Mouse (Mus musculus) testis, postnatal 14 days (tissue): ENCODE measurements around the gene Hist2h2be.
"Not testable (repeated sequence)": the region's sequence is repeated elsewhere in the genome, so short reads cannot be mapped to it uniquely, and the experiment has no call there.

ENCODE experiments used
- DNase-seq: peaks from one replicate; pipeline ENCODE4 v3.0.0; 2021; ENCODE audit warnings: low spot score

The Hist2h2be gene

GRCm38 (mm10) chr3:96238954-96239793 lies 18.3 kb downstream of the Hist2h2be start, which contains the start of gene Hist2h3c2:
Gene Hist2h3c2 (minus strand): TSS chr3:96239127.
- not testable (repeated sequence) for DNase-seq

GRCm38 (mm10) chr3:96239949-96240798 lies 19.3 kb downstream of the Hist2h2be start, which contains the start of gene Hist2h2aa2:
Gene Hist2h2aa2 (minus strand): TSS chr3:96240276.
- DNase-seq = peak; percentile 92

GRCm38 (mm10) chr3:96240799-96241197 lies 19.9 kb downstream of the Hist2h2be start:
- DNase-seq = no peak

- DNase-seq = no peak
Observed at GRCm38 (mm10) chr3:96243921-96244572, 23.1 kb downstream of the Hist2h2be start.

- peak; percentile 85 for DNase-seq
Observed at GRCm38 (mm10) chr3:96245003-96245886, 24.3 kb downstream of the Hist2h2be start, which contains the start of gene Hist2h2aa1. Gene Hist2h2aa1 (plus strand): TSS chr3:96245497.

GRCm38 (mm10) chr3:96246018-96246417 lies 25.1 kb downstream of the Hist2h2be start:
- DNase-seq = not testable (repeated sequence)

GRCm38 (mm10) chr3:96246427-96246856 lies 25.5 kb downstream of the Hist2h2be start, which contains the start of gene Hist2h3c1:
Gene Hist2h3c1 (plus strand): TSS chr3:96246685.
- DNase-seq = not testable (repeated sequence)

GRCm38 (mm10) chr3:96247356-96248140 lies 26.6 kb downstream of the Hist2h2be start:
- DNase-seq = no peak

- DNase-seq = no peak
Observed at GRCm38 (mm10) chr3:96248141-96249033, 27.5 kb downstream of the Hist2h2be start.

- DNase-seq = no peak
Observed at GRCm38 (mm10) chr3:96249034-96249345, 28.1 kb downstream of the Hist2h2be start.

- no peak for DNase-seq
Observed at GRCm38 (mm10) chr3:96250890-96251289, 30.0 kb downstream of the Hist2h2be start.

GRCm38 (mm10) chr3:96251787-96252186 lies 30.9 kb downstream of the Hist2h2be start:
- DNase-seq = no peak

- DNase-seq = no peak
Observed at GRCm38 (mm10) chr3:96254683-96255355, 33.9 kb downstream of the Hist2h2be start.

- no peak for DNase-seq
Observed at GRCm38 (mm10) chr3:96255926-96256593, 35.1 kb downstream of the Hist2h2be start.

- no peak for DNase-seq
Observed at GRCm38 (mm10) chr3:96257190-96257589, 36.3 kb downstream of the Hist2h2be start.

GRCm38 (mm10) chr3:96260220-96260619 lies 39.3 kb downstream of the Hist2h2be start:
- DNase-seq = no peak

GRCm38 (mm10) chr3:96261623-96262022 lies 40.7 kb downstream of the Hist2h2be start:
- no peak for DNase-seq
